Mouse (Mus musculus) thymus, postnatal 10 days (tissue): Measurements from ENCODE around the gene Abca8b.
"Not testable (repeated sequence)": the region's sequence is repeated elsewhere in the genome, so short reads cannot be mapped to it uniquely, and the experiment has no call there.

Source experiments
- DNase-seq, 2 experiments: peaks; one replicate each; pipeline ENCODE4 v3.0.0; 2021; ENCODE audit warnings: low spot score in 2 of 2

The Abca8b gene

GRCm38 (mm10) chr11:109913156-109913555, 82.5 kb downstream of the Abca8b start:
- DNase-seq: not testable (repeated sequence)

- DNase-seq: not testable (repeated sequence)
These were observed 83.5 kb downstream of the Abca8b start for GRCm38 (mm10) chr11:109912118-109912517.

- no peak for DNase-seq
These were observed 85.8 kb downstream of the Abca8b start for GRCm38 (mm10) chr11:109909801-109910200.

- no peak for DNase-seq
These were observed 87.2 kb downstream of the Abca8b start for GRCm38 (mm10) chr11:109908207-109909031.

- DNase-seq: no peak
These were observed 88.1 kb downstream of the Abca8b start for GRCm38 (mm10) chr11:109907508-109907907.

- DNase-seq: no peak
These were observed 92.7 kb downstream of the Abca8b start for GRCm38 (mm10) chr11:109902616-109903598.

GRCm38 (mm10) chr11:109900491-109901241, 95.0 kb downstream of the Abca8b start:
- DNase-seq: no peak

GRCm38 (mm10) chr11:109898791-109899467, 96.7 kb downstream of the Abca8b start:
- no peak for DNase-seq

GRCm38 (mm10) chr11:109895952-109896530, 99.6 kb downstream of the Abca8b start:
- DNase-seq: no peak

- DNase-seq: no peak
These were observed 100.1 kb downstream of the Abca8b start for GRCm38 (mm10) chr11:109895496-109895895.

GRCm38 (mm10) chr11:109893894-109894804, 101.5 kb downstream of the Abca8b start:
- no peak for DNase-seq

- peak in 1 of 2 experiments; percentile 20 for DNase-seq
These were observed 103.7 kb downstream of the Abca8b start for GRCm38 (mm10) chr11:109891989-109892386.

- no peak for DNase-seq
These were observed 104.2 kb downstream of the Abca8b start for GRCm38 (mm10) chr11:109891371-109891988.

- no peak for DNase-seq
These were observed 106.0 kb downstream of the Abca8b start for GRCm38 (mm10) chr11:109889595-109889994.

- no peak for DNase-seq
These were observed 108.9 kb downstream of the Abca8b start for GRCm38 (mm10) chr11:109886757-109887156.

- no peak for DNase-seq
These were observed 110.1 kb downstream of the Abca8b start for GRCm38 (mm10) chr11:109885521-109885920.

- DNase-seq: no peak
These were observed 110.8 kb downstream of the Abca8b start for GRCm38 (mm10) chr11:109884801-109885200.

- no peak for DNase-seq
These were observed 111.5 kb downstream of the Abca8b start for GRCm38 (mm10) chr11:109884126-109884525.
